Mouse (Mus musculus): ENCODE data around the gene H2-Ab1. TPM values are rescaled to one million over a fixed set of nuclear protein-coding genes. Genes with fewer than 3 reads are reported as not detected.

The H2-Ab1 gene
- total RNA-seq, 2 experiments from 2014 or later, result 1.6 to 1.8 TPM

DNA sequence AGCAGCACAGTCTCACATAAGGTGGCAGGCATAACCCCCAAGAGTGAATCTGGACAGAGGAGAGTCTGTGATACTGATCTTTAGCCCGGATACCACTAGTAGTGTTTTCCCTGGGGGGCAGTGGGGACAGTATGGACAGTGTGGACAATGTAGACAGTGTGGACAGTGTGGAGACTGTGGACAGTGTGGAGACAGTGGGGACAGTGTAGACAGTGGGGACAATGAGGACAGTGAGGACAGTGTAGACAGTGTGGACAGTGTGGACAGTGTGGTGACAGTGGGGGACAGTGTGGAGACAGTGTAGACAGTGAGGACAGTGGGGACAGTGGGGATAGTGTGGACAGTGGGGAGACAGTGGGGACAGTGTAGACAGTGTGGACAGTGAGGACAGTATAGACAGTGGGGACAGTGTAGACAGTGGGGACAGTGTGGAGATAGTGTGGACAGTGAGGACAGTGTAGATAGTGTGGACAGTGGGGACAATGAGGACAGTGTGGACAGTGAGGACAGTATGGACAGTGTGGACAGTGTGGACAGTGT, 23.1 kb downstream of the H2-Ab1 start:
- no peak for DNase-seq (ENCODE audit: low spot score in 2 of 2)

DNA sequence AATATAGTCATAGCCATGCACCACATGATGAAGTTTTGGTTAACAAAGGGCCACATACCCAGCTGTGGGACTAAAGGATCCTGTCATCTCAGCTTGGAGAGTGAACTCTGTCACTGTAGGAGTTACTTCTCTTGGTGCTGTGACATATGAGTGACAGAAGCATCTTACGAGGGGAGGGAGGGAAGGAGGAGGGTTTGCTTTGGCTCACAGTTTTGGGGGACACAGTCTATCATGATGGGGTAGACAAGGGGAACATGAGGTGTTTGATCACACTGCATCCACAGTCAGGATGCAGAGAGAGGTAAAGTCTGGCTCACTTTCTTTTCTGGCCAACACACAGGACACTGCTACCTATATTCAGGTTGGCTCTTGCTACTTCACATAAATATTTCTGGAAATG, 24.3 kb downstream of the H2-Ab1 start:
- no peak for DNase-seq (ENCODE audit: low spot score in 2 of 2)

DNA sequence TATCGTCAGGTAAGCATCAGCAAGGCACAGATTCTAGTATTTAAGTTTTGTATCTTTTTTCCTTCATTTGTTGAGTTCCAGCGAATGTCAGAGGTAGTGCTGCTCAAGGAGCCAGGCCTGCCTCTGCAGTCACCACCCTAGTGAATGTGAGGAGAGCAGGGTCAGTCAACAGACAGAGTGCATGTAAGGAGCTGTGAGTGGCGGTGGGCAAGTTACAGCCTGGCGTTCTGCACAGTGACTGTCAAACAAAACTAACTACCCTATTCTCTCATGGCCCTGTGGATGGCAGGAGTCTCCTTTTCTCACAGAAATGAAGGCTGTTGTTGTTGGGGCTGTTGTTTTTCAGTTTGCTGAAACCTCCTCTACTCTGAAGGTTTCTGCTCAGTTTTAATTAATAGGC, 27.9 kb downstream of the H2-Ab1 start:
- no peak for DNase-seq (ENCODE audit: low spot score in 2 of 2)

DNA sequence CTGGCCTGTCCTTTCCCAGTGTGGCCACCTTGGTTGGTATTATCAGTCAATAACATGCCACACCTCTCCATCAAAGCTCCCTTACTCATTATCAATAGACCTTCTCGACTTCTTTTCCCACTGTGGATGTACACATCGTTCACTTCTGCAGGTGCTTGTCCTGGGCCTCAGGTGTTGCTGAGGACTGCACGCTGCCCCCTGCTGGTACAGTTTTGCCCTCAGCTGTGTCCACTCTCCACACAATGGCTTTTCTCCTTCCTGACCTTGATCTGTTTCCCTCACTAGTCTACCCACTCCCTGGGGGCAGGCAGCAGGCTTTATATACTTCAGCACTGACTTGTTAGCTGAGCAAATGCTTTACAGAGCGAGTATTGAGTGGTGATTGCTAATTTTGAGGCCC, 28.4 kb downstream of the H2-Ab1 start:
- DNase-seq (ENCODE audit: low spot score in 2 of 2), result no peak

- no peak for DNase-seq (ENCODE audit: low spot score in 2 of 2)
Observed at GRCm38 (mm10) chr17:34286501-34286900, 29.0 kb downstream of the H2-Ab1 start.

DNA sequence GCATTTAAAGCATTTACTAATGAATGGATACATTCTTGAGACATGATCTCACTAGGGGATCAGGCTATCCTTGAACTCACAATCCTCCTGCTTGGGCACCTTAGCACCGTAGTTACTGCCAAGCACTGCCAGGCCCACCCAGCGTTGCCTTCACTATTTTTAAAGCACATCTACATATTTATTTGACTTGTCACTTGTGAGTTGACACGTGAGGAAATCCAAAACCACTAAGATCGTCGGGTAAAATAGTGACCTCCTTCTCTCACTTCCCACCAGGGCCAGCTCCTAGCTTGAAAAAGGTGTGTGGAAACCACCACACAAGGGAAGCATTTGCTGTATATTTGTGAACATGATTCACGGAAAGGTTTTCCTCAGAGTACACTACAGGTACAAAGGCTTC, 29.5 kb downstream of the H2-Ab1 start:
- DNase-seq (ENCODE audit: low spot score in 2 of 2), result no peak

DNA sequence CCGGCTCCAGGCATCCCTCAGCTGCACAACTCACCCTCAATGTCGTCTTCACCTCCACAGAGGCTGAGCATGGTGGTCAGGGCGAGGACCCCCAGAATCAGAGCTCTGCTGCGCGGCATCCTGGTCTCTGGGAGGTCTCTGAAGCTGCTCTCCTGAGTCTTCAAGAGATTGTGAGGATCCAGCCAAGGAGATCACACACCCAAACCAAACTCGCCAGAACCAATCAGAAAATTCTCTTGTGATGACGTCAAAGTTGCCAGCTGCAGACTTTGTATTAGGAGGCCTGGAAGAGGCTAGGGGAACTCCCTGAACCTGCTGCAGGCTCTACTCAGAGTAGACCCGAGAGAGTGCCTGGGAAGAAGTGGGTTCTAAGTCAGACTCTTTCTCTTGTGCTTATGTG, 30.2 kb downstream of the H2-Ab1 start, which contains the start of gene H2-Aa:
H2-Aa (minus strand) TSS at position 176 of the 400 bp plus-strand sequence.
- DNase-seq (ENCODE audit: low spot score in 2 of 2), result peak; percentile 76 to 80

DNA sequence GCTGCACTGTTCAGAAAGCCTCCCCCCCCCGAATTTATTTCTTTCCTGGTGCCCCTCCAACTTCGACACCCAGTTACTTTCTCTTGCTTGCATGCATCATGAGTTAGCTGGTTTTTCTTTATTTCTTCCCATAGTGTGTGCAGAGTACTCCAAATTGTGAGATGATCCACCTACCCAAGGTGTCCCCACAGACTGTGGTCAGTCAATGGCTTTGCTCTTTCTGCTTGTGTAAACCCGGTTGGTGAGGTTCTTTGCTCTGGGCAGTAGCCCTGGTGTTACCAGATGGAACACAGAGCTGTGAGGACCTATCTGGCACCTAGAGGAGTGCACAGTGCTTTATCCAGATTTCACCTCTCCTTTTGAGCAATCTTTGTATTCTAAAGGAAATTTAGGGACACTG, 30.6 kb downstream of the H2-Ab1 start:
- DNase-seq (ENCODE audit: low spot score in 2 of 2), result no peak

DNA sequence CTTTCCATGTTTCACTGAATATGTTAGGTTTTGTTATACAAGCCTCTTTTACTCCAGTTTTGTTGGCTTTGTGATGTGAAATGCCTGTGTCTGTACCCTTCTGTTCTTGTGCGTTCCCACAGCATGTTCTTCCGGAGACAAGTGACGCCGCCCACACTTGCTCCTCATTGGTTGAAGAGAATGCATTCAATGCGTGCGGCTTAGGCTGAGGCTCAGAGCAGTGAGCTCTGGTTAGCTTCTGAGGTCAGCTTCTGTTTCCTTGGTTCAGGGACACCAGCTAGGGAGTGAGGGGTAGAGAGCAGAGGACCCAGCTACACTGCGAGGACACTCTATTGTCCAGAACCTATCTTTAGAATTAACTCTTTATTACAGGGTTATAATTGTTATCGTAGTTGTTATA, 34.1 kb downstream of the H2-Ab1 start:
- DNase-seq (ENCODE audit: low spot score in 2 of 2), result peak; percentile 83 to 85

GRCm38 (mm10) chr17:34292570-34292969, 35.1 kb downstream of the H2-Ab1 start:
- no peak for DNase-seq (ENCODE audit: low spot score in 2 of 2)

- no peak for DNase-seq (ENCODE audit: low spot score in 2 of 2)
Observed at GRCm38 (mm10) chr17:34293533-34293932, 36.0 kb downstream of the H2-Ab1 start.

GRCm38 (mm10) chr17:34294249-34294648, 36.8 kb downstream of the H2-Ab1 start:
- no peak for DNase-seq (ENCODE audit: low spot score in 2 of 2)

DNA sequence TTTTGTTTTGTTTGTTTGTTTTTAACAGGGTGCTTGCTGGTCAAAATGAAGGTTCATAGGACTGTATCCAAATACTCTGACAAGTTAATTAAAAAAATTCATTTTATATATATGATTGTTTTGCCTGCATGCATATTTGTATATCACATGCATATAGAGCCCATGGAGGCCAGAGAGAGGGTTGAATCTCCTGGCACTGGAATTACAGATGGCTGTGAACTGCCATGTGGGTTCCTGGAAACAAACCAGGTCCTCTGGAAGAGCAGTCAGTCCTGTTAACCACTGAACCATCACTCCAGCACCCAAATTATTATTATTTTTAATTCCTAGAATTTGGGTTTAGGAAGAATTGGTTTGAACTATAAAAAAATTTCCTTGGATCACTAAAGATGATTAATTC, 37.8 kb downstream of the H2-Ab1 start:
- no peak for DNase-seq (ENCODE audit: low spot score in 2 of 2)

DNA sequence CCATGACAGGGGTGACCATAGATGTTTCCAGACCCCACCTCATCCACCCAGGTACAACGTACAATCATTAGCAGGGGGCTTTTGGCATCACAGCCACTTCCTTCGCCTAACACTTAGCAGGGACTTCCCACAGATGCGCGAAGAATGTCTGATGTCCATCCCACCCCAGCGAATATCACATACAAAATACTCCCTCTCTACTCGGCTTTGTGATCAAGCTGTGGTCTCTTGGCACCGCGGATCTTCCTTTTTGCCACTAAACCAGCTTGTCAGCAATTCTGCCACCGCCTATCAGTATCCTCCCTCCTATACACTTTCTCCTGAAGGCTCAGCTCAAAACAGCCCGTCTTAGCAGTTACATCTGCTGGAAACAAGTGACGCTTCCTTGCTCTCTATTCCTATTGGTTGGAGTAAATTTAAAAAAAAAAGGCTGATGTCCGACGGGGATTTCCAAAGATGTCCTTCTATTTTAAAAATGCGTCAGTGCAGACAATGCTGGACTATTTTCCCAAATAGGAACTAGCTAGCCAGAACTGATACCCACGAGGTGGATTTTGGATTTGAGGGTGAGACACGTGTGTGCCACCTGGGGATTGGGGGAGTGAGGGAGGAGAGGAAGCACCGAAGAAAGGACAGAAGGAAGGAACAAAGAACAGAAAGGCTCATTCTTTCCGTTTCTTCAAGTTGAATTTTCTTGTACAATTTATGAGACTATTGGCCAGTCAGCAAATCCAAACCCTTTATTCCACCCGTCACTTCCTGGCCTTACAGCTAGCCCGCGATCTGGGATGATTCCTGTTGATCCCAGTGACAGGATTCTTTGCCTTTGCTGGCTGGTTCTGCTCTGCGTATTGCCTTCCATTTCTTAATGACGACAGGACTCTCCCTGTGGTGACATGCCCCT, 38.7 kb downstream of the H2-Ab1 start:
- peak; percentile 37 for DNase-seq (ENCODE audit: low spot score in 2 of 2)

DNA sequence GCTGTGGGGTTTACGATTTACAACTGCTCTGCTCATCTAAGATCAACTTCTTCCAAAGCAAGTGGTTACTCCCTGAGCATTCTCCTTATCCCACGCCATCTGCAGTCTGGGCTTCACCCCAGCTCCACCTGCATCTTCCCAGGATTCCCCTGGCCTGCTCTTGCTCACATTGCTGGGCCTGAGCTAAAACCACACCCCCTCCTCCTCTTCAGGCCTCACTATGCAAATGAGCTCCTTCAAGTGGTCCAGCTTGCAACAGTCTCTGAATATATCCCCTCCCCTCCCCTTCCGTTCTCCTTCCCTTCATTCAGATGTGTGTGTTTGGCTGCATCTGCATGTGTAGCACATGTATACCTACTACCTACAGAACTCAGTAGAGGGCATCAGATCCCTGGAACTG, 41.9 kb downstream of the H2-Ab1 start:
- no peak for DNase-seq (ENCODE audit: low spot score in 2 of 2)

- DNase-seq (ENCODE audit: low spot score in 2 of 2), result no peak
Observed at GRCm38 (mm10) chr17:34300071-34300470, 42.6 kb downstream of the H2-Ab1 start.

GRCm38 (mm10) chr17:34300691-34301566, 43.4 kb downstream of the H2-Ab1 start:
- no peak for DNase-seq (ENCODE audit: low spot score in 2 of 2)

DNA sequence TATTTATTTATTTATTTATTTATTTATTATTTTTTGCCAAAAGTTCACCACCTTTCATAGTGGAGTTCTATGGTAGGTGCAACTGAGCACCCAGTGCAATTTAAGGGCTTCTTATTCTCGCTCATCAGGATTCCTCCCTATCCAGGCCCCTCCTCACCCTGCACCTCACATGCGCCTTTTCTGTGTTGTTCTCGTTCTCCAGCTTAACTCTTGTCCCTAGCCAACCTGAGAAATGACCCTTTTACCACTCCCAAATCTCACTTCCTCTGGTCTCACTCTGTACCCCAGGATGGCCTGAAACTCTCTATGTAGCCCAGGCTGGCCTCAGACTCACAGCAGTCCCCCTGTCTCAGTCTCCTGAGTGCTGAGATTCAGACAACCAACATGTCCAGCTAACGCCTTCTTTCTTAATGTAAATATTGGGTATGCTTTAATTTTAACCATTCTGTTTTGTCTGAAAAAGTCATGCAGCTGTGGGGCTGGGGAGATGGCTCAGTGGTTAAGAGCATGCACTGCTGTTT, 44.2 kb downstream of the H2-Ab1 start:
- DNase-seq (ENCODE audit: low spot score in 2 of 2), result no peak

DNA sequence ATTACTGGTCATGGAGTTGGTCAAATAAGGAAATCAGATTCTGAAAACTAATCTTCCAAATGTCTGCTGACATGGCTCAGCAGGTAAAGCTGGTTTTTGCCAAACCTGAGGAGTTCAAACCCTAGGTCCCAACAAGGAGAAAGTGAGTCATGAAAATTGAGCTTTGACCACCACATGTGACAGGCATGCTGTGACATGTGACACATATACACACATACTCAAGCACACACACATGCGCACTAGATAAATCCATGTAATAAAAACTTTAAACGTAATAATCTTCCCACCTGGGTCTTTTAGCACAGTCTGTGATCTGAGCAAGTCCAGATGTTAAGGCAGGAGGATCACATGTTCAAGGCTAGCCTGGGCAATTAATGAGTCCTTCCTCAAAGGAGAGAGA, 46.3 kb downstream of the H2-Ab1 start:
- DNase-seq (ENCODE audit: low spot score in 2 of 2), result no peak

- peak; percentile 54 to 75 for DNase-seq (ENCODE audit: low spot score in 2 of 2)
Observed at GRCm38 (mm10) chr17:34304751-34305150, 47.3 kb downstream of the H2-Ab1 start.

GRCm38 (mm10) chr17:34305380-34306030, 48.0 kb downstream of the H2-Ab1 start, which contains the start of gene H2-Eb1:
Gene H2-Eb1, plus strand, starts transcription at chr17:34305867.
- DNase-seq (ENCODE audit: low spot score in 2 of 2), result peak; percentile 94

All from layer of hippocampus, postnatal 10 days (tissue).